Mouse (Mus musculus): Measurements from ENCODE around the gene Hacd4. TPM values are rescaled to one million over a fixed set of nuclear protein-coding genes. Genes with fewer than 3 reads are reported as not detected.
A peak's percentile ranks its signal among the peaks of the same experiment; 100 is the strongest.

Hacd4 gene
- polyA plus RNA-seq, 1 experiment from 2014 or later = 4.2 TPM

DNA sequence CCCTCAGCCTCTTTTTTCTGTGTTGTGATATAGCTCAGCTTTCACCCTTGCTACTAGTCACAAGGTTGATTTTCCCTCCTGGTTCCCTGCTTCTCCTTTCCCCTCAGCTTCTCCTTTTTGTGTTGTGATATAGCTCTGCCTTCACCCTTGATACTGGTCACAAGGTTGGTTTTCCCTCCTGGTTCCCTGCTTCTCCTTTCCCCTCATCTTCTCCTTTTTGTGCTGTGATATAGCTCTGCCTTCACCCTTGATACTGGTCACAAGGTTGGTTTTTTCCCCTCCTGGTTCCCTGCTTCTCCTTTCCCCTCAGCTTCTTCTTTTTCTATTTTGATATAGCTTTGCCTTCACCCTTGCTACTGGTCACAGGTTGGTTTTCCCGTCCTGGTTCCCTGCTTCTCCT, 48.7 kb downstream of the Hacd4 start:
- Histone ChIP-seq H3K27me3 (replicated peaks; ENCODE audit: control insufficient read depth, insufficient read depth, low read length) (no peaks in the 10 kb centered on the region), H3K4me1 (ENCODE audit: control insufficient read depth, insufficient read depth, low read depth, low read length) (no peaks in the 10 kb centered on the region), H3K9ac (ENCODE audit: low read depth, low read length) (no peak overlapping the region), H3K9me3 (ENCODE audit: control insufficient read depth, low read length) (no peaks in the 10 kb centered on the region), H3K4me2 (ENCODE audit: low read length) (no peak overlapping the region), H3K4me3 (ENCODE audit: low read length) (no peak overlapping the region), H3K36me3 (ENCODE audit: control insufficient read depth, insufficient read depth, low read length) (peaks cover 5% of the 10 kb centered on the region; the same call in 1 of the 2 replicates), H3K27ac (ENCODE audit: low read depth, low read length) (no peak overlapping the region)
- WGBS = 86% methylated on average over 1 of the region's 1 CpGs
- ATAC-seq = no peak

DNA sequence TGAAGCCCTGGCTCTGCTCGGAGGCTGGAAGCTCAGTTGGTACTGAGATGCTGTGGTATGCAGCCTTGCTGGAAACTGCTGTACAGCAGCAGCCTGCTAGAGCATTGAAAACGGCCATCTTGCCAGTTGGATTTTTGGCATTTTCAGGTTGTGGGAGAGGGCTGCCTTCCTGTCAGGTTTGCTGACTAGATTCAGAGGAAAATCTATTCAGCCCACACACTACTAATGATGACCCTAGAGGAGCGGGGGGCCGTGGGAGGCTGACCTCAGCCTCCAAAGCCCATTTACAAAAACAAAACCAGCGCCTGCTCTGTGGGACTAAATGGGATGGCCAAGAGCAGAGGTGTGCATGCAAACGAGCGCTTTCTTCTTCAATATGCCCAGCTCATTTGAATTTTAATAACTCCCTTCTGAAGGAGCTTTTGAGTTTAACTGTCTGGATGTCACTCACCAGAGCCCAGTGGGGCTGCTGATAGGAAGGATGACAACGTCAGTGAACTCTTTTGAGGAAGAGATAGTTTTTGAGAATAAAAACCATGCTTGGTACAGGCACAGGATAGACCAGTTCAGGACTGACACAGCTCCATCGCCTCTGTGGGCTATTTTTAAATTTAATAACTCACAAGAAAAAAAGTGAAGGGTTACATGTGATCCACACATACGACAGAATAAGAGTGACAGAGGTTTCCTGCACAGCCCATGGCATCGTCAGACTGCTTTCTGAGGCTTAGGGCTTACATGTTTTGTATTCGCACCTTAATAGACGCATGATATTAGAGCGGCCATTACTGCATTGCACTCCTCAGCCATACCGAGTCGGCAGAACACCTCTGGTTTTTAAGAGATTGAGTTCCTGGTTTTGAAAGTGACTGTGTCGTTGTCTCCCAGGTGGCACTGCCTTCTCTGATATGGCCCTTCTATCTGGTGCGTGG, 66.2 kb downstream of the Hacd4 start:
- ATAC-seq = peak; percentile 71; the same call in 1 of the 2 replicates
- 53% methylated on average over 18 of the region's 18 CpGs for WGBS
- Histone ChIP-seq H3K9me3 (ENCODE audit: control insufficient read depth, low read length) (no peaks in the 10 kb centered on the region), H3K4me1 (ENCODE audit: control insufficient read depth, insufficient read depth, low read depth, low read length) (peaks cover 3% of the 10 kb centered on the region; the same call in 1 of the 2 replicates), H3K4me3 (ENCODE audit: low read length) (no peak overlapping the region), H3K36me3 (ENCODE audit: control insufficient read depth, insufficient read depth, low read length) (no peaks in the 10 kb centered on the region; the same call in 1 of the 2 replicates), H3K4me2 (ENCODE audit: low read length) (no peak overlapping the region), H3K9ac (ENCODE audit: low read depth, low read length) (no peak overlapping the region), H3K27me3 (replicated peaks; ENCODE audit: control insufficient read depth, insufficient read depth, low read length) (no peaks in the 10 kb centered on the region), H3K27ac (ENCODE audit: low read depth, low read length) (no peak overlapping the region)

DNA sequence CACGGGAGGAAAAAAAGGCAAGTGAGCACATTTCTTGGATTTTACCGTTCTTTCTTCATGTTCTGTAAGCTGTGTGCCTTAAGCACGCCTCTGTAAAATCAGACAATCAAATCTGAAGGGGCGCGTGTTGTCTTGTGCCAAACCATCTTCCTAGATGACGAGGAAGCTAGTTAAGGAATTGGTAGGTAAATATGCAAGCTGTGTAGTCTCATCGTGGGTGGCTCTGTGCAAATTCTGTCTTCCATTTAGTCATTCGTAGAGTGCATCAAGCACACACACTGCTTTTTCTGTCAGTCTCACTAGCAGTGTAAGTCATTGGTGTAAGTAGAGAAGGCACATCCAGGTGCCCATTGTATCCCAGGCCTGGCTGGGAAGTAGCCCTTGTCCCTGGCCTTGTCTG, 67.9 kb downstream of the Hacd4 start:
- Histone ChIP-seq H3K27ac (ENCODE audit: low read depth, low read length) (no peak overlapping the region; the same call in 1 of the 2 replicates), H3K27me3 (replicated peaks; ENCODE audit: control insufficient read depth, insufficient read depth, low read length) (no peaks in the 10 kb centered on the region), H3K4me2 (ENCODE audit: low read length) (no peak overlapping the region), H3K9ac (ENCODE audit: low read depth, low read length) (no peak overlapping the region), H3K4me3 (ENCODE audit: low read length) (no peak overlapping the region), H3K9me3 (ENCODE audit: control insufficient read depth, low read length) (no peaks in the 10 kb centered on the region), H3K36me3 (ENCODE audit: control insufficient read depth, insufficient read depth, low read length) (no peaks in the 10 kb centered on the region; the same call in 1 of the 2 replicates), H3K4me1 (ENCODE audit: control insufficient read depth, insufficient read depth, low read depth, low read length) (peaks cover 3% of the 10 kb centered on the region; the same call in 1 of the 2 replicates)
- 83% methylated on average over 8 of the region's 8 CpGs for WGBS
- 0 out of 2 replicates have a peak, but pooled peaks have one; percentile 6 for ATAC-seq

DNA sequence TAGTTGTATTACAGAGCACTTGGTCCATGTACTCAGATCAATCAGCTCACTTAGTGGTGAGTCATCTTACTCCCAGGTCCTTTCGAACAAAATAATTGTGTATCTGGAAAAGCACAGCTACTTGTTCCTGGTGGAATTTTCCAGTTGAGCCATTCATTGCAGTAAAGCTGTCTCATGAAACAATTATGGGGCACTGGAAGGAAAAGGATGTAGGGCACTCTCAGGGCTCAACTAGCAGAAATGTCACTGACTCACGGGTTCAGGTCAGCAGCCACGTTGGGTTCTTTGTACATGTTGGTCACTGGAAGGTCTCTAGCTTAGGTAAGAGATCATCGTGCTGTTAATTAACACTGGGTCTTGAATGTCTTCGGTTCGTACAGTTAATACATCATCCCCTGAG, 68.8 kb downstream of the Hacd4 start:
- no peak overlapping the region for H3K4me3 ChIP-seq (ENCODE audit: low read length)
- no peak overlapping the region for H3K9ac ChIP-seq (ENCODE audit: low read depth, low read length)
- no peak for ATAC-seq
- no peaks in the 10 kb centered on the region; the same call in 1 of the 2 replicates for H3K36me3 ChIP-seq (ENCODE audit: control insufficient read depth, insufficient read depth, low read length)
- no peak overlapping the region for H3K27ac ChIP-seq (ENCODE audit: low read depth, low read length)
- WGBS = 83% methylated on average over 6 of the region's 6 CpGs
- H3K27me3 ChIP-seq (replicated peaks; ENCODE audit: control insufficient read depth, insufficient read depth, low read length) = no peaks in the 10 kb centered on the region
- H3K4me1 ChIP-seq (ENCODE audit: control insufficient read depth, insufficient read depth, low read depth, low read length) = peaks cover 3% of the 10 kb centered on the region; the same call in 1 of the 2 replicates
- H3K9me3 ChIP-seq (ENCODE audit: control insufficient read depth, low read length) = no peaks in the 10 kb centered on the region
- H3K4me2 ChIP-seq (ENCODE audit: low read length) = no peak overlapping the region

DNA sequence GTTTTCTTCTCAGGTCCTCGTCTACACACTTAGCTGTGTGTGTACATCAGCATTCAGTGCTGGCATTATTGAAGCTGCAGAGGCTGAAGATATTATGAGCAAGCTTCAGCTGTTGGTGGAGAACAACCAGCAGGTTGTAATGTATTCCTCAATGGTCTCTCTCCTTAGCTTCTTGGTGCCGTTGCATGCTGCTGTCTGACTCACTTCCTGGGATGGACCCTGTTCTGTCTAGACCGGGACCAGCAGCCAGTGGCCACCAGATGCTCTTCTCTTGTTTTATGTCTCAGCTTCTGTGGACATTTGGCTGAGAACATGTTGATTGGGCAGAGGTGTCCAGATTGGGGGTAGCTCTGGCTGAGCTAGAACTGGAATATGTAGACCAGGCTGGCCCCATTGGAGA, 81.3 kb downstream of the Hacd4 start:
- H3K4me1 ChIP-seq (ENCODE audit: control insufficient read depth, insufficient read depth, low read depth, low read length) = no peaks in the 10 kb centered on the region
- ATAC-seq = no peak
- H3K4me2 ChIP-seq (ENCODE audit: low read length) = no peak overlapping the region
- no peak overlapping the region for H3K9ac ChIP-seq (ENCODE audit: low read depth, low read length)
- H3K4me3 ChIP-seq (ENCODE audit: low read length) = no peak overlapping the region
- no peaks in the 10 kb centered on the region for H3K9me3 ChIP-seq (ENCODE audit: control insufficient read depth, low read length)
- WGBS = 84% methylated on average over 3 of the region's 3 CpGs
- H3K36me3 ChIP-seq (ENCODE audit: control insufficient read depth, insufficient read depth, low read length) = no peaks in the 10 kb centered on the region
- no peaks in the 10 kb centered on the region for H3K27me3 ChIP-seq (replicated peaks; ENCODE audit: control insufficient read depth, insufficient read depth, low read length)
- H3K27ac ChIP-seq (ENCODE audit: low read depth, low read length) = no peak overlapping the region

DNA sequence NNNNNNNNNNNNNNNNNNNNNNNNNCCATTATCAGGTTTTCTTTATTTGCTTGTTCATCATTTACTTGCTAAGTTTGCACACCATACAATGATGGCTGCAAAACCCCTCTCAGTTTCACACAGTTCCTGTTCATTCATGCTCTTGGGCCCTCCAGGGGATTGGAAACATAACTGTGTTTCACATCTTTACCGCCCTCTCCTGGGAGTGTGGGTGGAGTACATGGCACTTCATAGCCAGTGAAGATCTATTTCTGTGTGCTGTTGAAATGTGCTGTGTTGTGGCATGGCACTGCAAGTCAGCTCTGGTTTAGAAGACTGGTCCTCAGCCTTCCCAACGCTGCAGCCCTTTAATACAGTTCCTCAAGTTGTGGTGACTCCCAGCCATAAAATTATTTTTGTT, 82.1 kb downstream of the Hacd4 start:
- no peak for ATAC-seq
- no peaks in the 10 kb centered on the region for H3K27me3 ChIP-seq (replicated peaks; ENCODE audit: control insufficient read depth, insufficient read depth, low read length)
- no peaks in the 10 kb centered on the region for H3K9me3 ChIP-seq (ENCODE audit: control insufficient read depth, low read length)
- no peak overlapping the region for H3K27ac ChIP-seq (ENCODE audit: low read depth, low read length)
- H3K4me3 ChIP-seq (ENCODE audit: low read length) = no peak overlapping the region
- no peaks in the 10 kb centered on the region for H3K36me3 ChIP-seq (ENCODE audit: control insufficient read depth, insufficient read depth, low read length)
- WGBS = 64% methylated on average over 2 of the region's 2 CpGs
- no peaks in the 10 kb centered on the region for H3K4me1 ChIP-seq (ENCODE audit: control insufficient read depth, insufficient read depth, low read depth, low read length)
- H3K9ac ChIP-seq (ENCODE audit: low read depth, low read length) = no peak overlapping the region
- no peak overlapping the region for H3K4me2 ChIP-seq (ENCODE audit: low read length)

DNA sequence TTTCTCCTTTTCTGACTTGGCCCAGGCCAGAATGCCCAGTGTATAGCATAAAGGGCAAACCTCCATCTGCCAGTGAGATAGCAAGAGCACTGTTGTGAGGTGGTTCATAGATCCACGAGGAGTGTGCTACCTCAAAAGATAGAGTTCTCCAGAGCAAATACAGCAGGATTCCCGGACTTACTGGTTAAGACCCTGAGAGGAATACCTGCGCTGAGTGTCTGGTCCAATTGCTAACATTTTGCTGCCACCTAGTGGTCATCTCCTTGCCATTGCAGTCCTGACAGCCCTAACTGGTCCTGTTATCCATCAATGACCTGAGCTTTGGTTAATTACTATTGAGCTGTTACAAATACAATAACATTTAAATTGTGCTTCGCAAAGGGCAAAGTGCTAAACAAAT, 87.8 kb downstream of the Hacd4 start:
- no peaks in the 10 kb centered on the region for H3K9me3 ChIP-seq (ENCODE audit: control insufficient read depth, low read length)
- no peaks in the 10 kb centered on the region for H3K27me3 ChIP-seq (replicated peaks; ENCODE audit: control insufficient read depth, insufficient read depth, low read length)
- H3K4me3 ChIP-seq (ENCODE audit: low read length) = no peak overlapping the region
- 6% methylated on average over 4 of the region's 4 CpGs for WGBS
- H3K27ac ChIP-seq (ENCODE audit: low read depth, low read length) = no peak overlapping the region
- no peak overlapping the region for H3K9ac ChIP-seq (ENCODE audit: low read depth, low read length)
- ATAC-seq = peak; percentile 93
- no peaks in the 10 kb centered on the region for H3K4me1 ChIP-seq (ENCODE audit: control insufficient read depth, insufficient read depth, low read depth, low read length)
- no peaks in the 10 kb centered on the region for H3K36me3 ChIP-seq (ENCODE audit: control insufficient read depth, insufficient read depth, low read length)
- no peak overlapping the region for H3K4me2 ChIP-seq (ENCODE audit: low read length)

Other genes starting within 250 kb of the Hacd4 start
- not detected in 2 replicates for gene Ifnb1, start 83.8 kb upstream of the Hacd4 start, polyA plus RNA-seq (2015; fragmentation: Nextera tagmentation; extraction: Ambion mirVana)
- gene Ifna15, start 119.3 kb upstream of the Hacd4 start, polyA plus RNA-seq (2015; fragmentation: Nextera tagmentation; extraction: Ambion mirVana) = not detected in 2 replicates
- gene Ifna14, start 132.9 kb upstream of the Hacd4 start, polyA plus RNA-seq (2015; fragmentation: Nextera tagmentation; extraction: Ambion mirVana) = not detected in 2 replicates
- gene Ifna9, start 153.5 kb upstream of the Hacd4 start, polyA plus RNA-seq (2015; fragmentation: Nextera tagmentation; extraction: Ambion mirVana) = not detected in 2 replicates
- gene Ifna12, start 164.4 kb upstream of the Hacd4 start, polyA plus RNA-seq (2015; fragmentation: Nextera tagmentation; extraction: Ambion mirVana) = not detected in 2 replicates
- gene C87499, start 195.5 kb upstream of the Hacd4 start, polyA plus RNA-seq (2015; fragmentation: Nextera tagmentation; extraction: Ambion mirVana) = not detected in 2 replicates
- gene Ifna13, start 205.5 kb upstream of the Hacd4 start, polyA plus RNA-seq (2015; fragmentation: Nextera tagmentation; extraction: Ambion mirVana) = not detected in 2 replicates
- not detected in 2 replicates for gene Ifna16, start 238.0 kb upstream of the Hacd4 start, polyA plus RNA-seq (2015; fragmentation: Nextera tagmentation; extraction: Ambion mirVana)
- gene Ifna2, start 245.0 kb upstream of the Hacd4 start, polyA plus RNA-seq (2015; fragmentation: Nextera tagmentation; extraction: Ambion mirVana) = not detected in 2 replicates

All from hindbrain, embryonic 16.5 days (tissue).